Mouse (Mus musculus) CH12.LX (cell line): ENCODE results near the gene Bmp8a. TPM values are rescaled to one million over a fixed set of nuclear protein-coding genes. Genes with fewer than 3 reads are reported as not detected.
A peak's percentile ranks its signal among the peaks of the same experiment; 100 is the strongest.

Source experiments
- DNase-seq: peaks from one replicate; pipeline ENCODE4 v3.0.0-alpha.2; 2013; ENCODE audit errors: extremely low read depth
- H3K27ac ChIP-seq: 2 replicates; pipeline ENCODE4 v1.5.1; 2012; ENCODE audit warnings: low read depth, mild to moderate bottlenecking, control low read depth, moderate library complexity; ENCODE audit not compliant: insufficient read depth
- H3K27me3 ChIP-seq: replicated peaks from 2 replicates; pipeline ENCODE3; 2012; ENCODE audit warnings: inconsistent platforms
- H3K36me3 ChIP-seq, 2 experiments: replicated peaks in 1 of 2; 2 replicates each; pipeline versions ENCODE3 to v1.6.1; 2012; ENCODE audit warnings: inconsistent platforms in 1 of 2, low read length in 1 of 2, mild to moderate bottlenecking in 1 of 2, mixed read lengths in 1 of 2, moderate library complexity in 1 of 2; ENCODE audit not compliant: control insufficient read depth in 1 of 2, insufficient read depth in 1 of 2
- H3K4me1 ChIP-seq, 2 experiments: 2 replicates each; pipeline ENCODE4 v1.6.1; 2012; ENCODE audit warnings: inconsistent platforms in 1 of 2, moderate library complexity in 1 of 2; ENCODE audit not compliant: insufficient read depth in 2 of 2, control insufficient read depth in 1 of 2
- H3K4me2 ChIP-seq: 2 replicates; pipeline ENCODE4 v1.6.1; 2012; ENCODE audit warnings: low read depth, mild to moderate bottlenecking, control low read depth; ENCODE audit not compliant: poor library complexity, insufficient read depth, severe bottlenecking
- H3K4me3 ChIP-seq, 3 experiments: fragments of 150-350 bp in 1 of 3; sonication (generic) in 1 of 3; replicated peaks in 1 of 3; 2 replicates each; pipeline versions ENCODE3 to v1.5.1; 2011 to 2012; ENCODE audit warnings: low read depth in 2 of 3, low read length in 2 of 3, mild to moderate bottlenecking in 2 of 3, moderate library complexity in 2 of 3, control low read depth in 1 of 3, improper control_type of control experiment in 1 of 3, inconsistent platforms in 1 of 3, mixed read lengths in 1 of 3; ENCODE audit not compliant: poor library complexity in 1 of 3
- H3K79me2 ChIP-seq: replicated peaks from 2 replicates; pipeline ENCODE4 v1.6.1; 2012; ENCODE audit warnings: mild to moderate bottlenecking, moderate library complexity; ENCODE audit not compliant: control insufficient read depth, poor library complexity, insufficient read depth, severe bottlenecking; ENCODE audit errors: extremely low read depth
- H3K9ac ChIP-seq: 2 replicates; pipeline ENCODE4 v1.6.1; 2012; ENCODE audit warnings: low read depth, mild to moderate bottlenecking, control low read depth, moderate library complexity; ENCODE audit not compliant: insufficient read depth
- H3K9me3 ChIP-seq: replicated peaks from 2 replicates; pipeline ENCODE3; 2012; ENCODE audit warnings: low read length, inconsistent platforms, mixed read lengths
- CHD1 ChIP-seq: IDR thresholded peaks from 2 replicates; pipeline ENCODE4 v1.6.1; 2012; ENCODE audit warnings: low read depth, low read length, improper control_type of control experiment, inconsistent platforms
- CTCF ChIP-seq, 2 experiments: IDR thresholded peaks in 1 of 2; conservative IDR thresholded peaks in 1 of 2; 2 replicates each; pipeline ENCODE4 v1.5.1; 2011 to 2012; ENCODE audit warnings: low read depth in 2 of 2, low read length in 2 of 2, improper control_type of control experiment in 1 of 2, inconsistent platforms in 1 of 2, mild to moderate bottlenecking in 1 of 2, moderate library complexity in 1 of 2
- E2F4 ChIP-seq: IDR thresholded peaks from 2 replicates; pipeline ENCODE4 v1.6.1; 2011; ENCODE audit warnings: low read depth, low read length, improper control_type of control experiment; ENCODE audit not compliant: insufficient replicate concordance
- ELF1 ChIP-seq: IDR thresholded peaks from 2 replicates; pipeline ENCODE4 v1.6.1; 2014; ENCODE audit warnings: low read depth, mild to moderate bottlenecking, inconsistent platforms, low read length, improper control_type of control experiment
- EP300 ChIP-seq: IDR thresholded peaks from 2 replicates; pipeline ENCODE4 v1.6.1; 2011; ENCODE audit warnings: low read length, improper control_type of control experiment
- HCFC1 ChIP-seq: IDR thresholded peaks from 2 replicates; pipeline ENCODE4 v1.6.1; 2012; ENCODE audit warnings: low read depth, mild to moderate bottlenecking, inconsistent platforms, low read length, improper control_type of control experiment
- IRF4 ChIP-seq: IDR thresholded peaks from 2 replicates; pipeline ENCODE4 v1.6.1; 2014; ENCODE audit warnings: low read depth, mild to moderate bottlenecking, inconsistent platforms, low read length, improper control_type of control experiment
- JUN ChIP-seq: IDR thresholded peaks from 2 replicates; pipeline ENCODE4 v1.6.1; 2011; ENCODE audit warnings: low read depth, mild to moderate bottlenecking, low read length, improper control_type of control experiment, moderate library complexity; ENCODE audit not compliant: insufficient read depth
- JUND ChIP-seq: conservative IDR thresholded peaks from 2 replicates; pipeline ENCODE4 v1.6.1; 2011; ENCODE audit warnings: low read depth, low read length, improper control_type of control experiment
- MAZ ChIP-seq: IDR thresholded peaks from 2 replicates; pipeline ENCODE4 v1.6.1; 2012; ENCODE audit warnings: low read depth, mild to moderate bottlenecking, inconsistent platforms, low read length, improper control_type of control experiment, moderate library complexity
- MYC ChIP-seq: IDR thresholded peaks from 2 replicates; pipeline ENCODE4 v1.6.1; 2011; ENCODE audit warnings: low read depth, mild to moderate bottlenecking, improper control_type of control experiment, low read length
- NELFE ChIP-seq: IDR thresholded peaks from 2 replicates; pipeline ENCODE4 v1.6.1; 2011; ENCODE audit warnings: low read depth, low read length, improper control_type of control experiment
- POLR2A ChIP-seq: IDR thresholded peaks from 2 replicates; pipeline ENCODE4 v1.6.1; 2011; ENCODE audit warnings: low read depth, mild to moderate bottlenecking, improper control_type of control experiment, low read length
- RAD21 ChIP-seq: IDR thresholded peaks from 2 replicates; pipeline ENCODE4 v1.6.1; 2011; ENCODE audit warnings: low read depth, mild to moderate bottlenecking, low read length, improper control_type of control experiment, moderate library complexity
- RCOR1 ChIP-seq: conservative IDR thresholded peaks from 2 replicates; pipeline ENCODE4 v1.6.1; 2012; ENCODE audit warnings: low read depth, mild to moderate bottlenecking, inconsistent platforms, low read length, improper control_type of control experiment
- SMC3 ChIP-seq: IDR thresholded peaks from 2 replicates; pipeline ENCODE4 v1.6.1; 2011; ENCODE audit warnings: low read depth, low read length, improper control_type of control experiment
- TBP ChIP-seq: conservative IDR thresholded peaks from 2 replicates; pipeline ENCODE4 v1.6.1; 2011; ENCODE audit warnings: low read depth, low read length, improper control_type of control experiment
- TCF12 ChIP-seq: IDR thresholded peaks from 2 replicates; pipeline ENCODE4 v1.6.1; 2014; ENCODE audit warnings: low read depth, mild to moderate bottlenecking, inconsistent platforms, low read length, improper control_type of control experiment
- UBTF ChIP-seq: IDR thresholded peaks from 2 replicates; pipeline ENCODE4 v1.6.1; 2012; ENCODE audit warnings: low read depth, mild to moderate bottlenecking, inconsistent platforms, low read length, improper control_type of control experiment, moderate library complexity
- USF2 ChIP-seq: conservative IDR thresholded peaks from 2 replicates; pipeline ENCODE4 v1.6.1; 2011; ENCODE audit warnings: low read depth, low read length, improper control_type of control experiment
- ZC3H11A ChIP-seq: IDR thresholded peaks from 2 replicates; pipeline ENCODE4 v1.6.1; 2012; ENCODE audit warnings: low read depth, mild to moderate bottlenecking, inconsistent platforms, low read length, improper control_type of control experiment
- ZNF384 ChIP-seq: IDR thresholded peaks from 2 replicates; pipeline ENCODE4 v1.6.1; 2012; ENCODE audit warnings: low read depth, low read length, improper control_type of control experiment, inconsistent platforms
- dilution Hi-C: fragments of 300-500 bp; cut with MboI; formaldehyde crosslinking; loops from 2 replicates; pipeline ENCODE4 v1.14.3; 2020; ENCODE audit warnings: low sequenced_read_pairs; ENCODE audit not compliant: extremely low pct_unique_long_range_greater_than_20kb, extremely low pct_ligation_motif_present
- in situ Hi-C: fragments of 300-500 bp; cut with MboI; formaldehyde crosslinking; loops from 3 replicates; pipeline ENCODE4 v1.14.3; 2019; ENCODE audit warnings: low sequenced_read_pairs, low pct_ligation_motif_present, low pct_unique_long_range_greater_than_20kb, mixed read lengths
- polyA plus RNA-seq: library from polyadenylated mRNA; unstranded; fragments of >175 nt; gene quantifications from 2 replicates; pipeline ENCODE4 v1.2.1, GENCODE M21; 2012; ENCODE audit warnings: low read depth; ENCODE audit not compliant: insufficient read length
- total RNA-seq, 2 experiments: library from RNA; depleted of rRNA; stranded (reverse); fragments of 300-350 nt in 1 of 2; fragments of >200 nt in 1 of 2; gene quantifications; 2 replicates each; pipeline ENCODE4 v1.2.3; 2012 to 2014

Gene Bmp8a
- total and polyA plus RNA-seq, 3 experiments, result 0.30 to 0.76 (median 0.68) TPM

DNA sequence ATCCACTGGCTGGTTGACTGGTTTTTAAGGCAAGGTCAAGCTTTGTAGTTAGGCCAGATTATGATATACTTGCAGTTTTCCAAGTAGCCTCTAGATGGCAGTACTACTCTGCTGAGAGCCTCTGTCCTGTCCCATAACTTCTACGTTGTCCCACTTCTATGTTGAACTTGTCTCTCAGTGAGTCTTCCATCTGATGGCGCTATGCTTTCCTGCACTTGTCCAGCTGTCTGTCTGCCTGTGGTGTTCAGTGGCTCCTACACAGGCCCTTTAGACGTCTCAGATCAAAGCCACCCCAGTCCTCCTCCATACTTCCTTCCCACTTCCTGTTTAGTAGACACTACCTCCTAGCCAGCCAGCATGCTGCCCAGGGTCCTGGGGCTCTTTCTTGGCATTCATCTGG is 37.3 kb downstream of the Bmp8a start:
- DNase-seq, result peak; percentile 70
- dilution Hi-C loops (no loop called here), in situ Hi-C loops (no loop called here)
- H3K27ac ChIP-seq, result no peak overlapping the region
- H3K4me3 ChIP-seq, result no peak overlapping the region
- H3K9me3 ChIP-seq, result peaks cover 14% of the 10 kb centered on the region
- no peaks in the 10 kb centered on the region for H3K27me3 ChIP-seq
- no peak overlapping the region for H3K4me2 ChIP-seq
- peaks cover 3 to 41% of the 10 kb centered on the region in 2 experiments; a peak in 3 of 4 replicates for H3K4me1 ChIP-seq
- H3K79me2 ChIP-seq, result no peaks in the 10 kb centered on the region
- H3K9ac ChIP-seq, result no peak overlapping the region
- TF ChIP-seq ZNF384 (no peak), ZC3H11A (peak; percentile 44; the same call in 1 of the 2 replicates), IRF4 (peak; percentile 13; the same call in 1 of the 2 replicates), JUN (no peak), JUND (no peak), UBTF (no peak), CTCF (conservative IDR thresholded peaks at IDR 0.05 in 1 of 2, IDR thresholded peaks at IDR 0.05 in 1 of 2; ENCODE audit: low read depth in 2 of 2, low read length in 2 of 2) (peak; percentile 87 to 89), NELFE (no peak), CHD1 (no peak), TBP (no peak), EP300 (no peak), RAD21 (peak; percentile 93), E2F4 (no peak), MYC (no peak), RCOR1 (no peak), ELF1 (peak; percentile 61; the same call in 1 of the 2 replicates), HCFC1 (no peak), TCF12 (no peak), POLR2A (no peak), USF2 (no peak), SMC3 (peak; percentile 83), MAZ (no peak)
- peaks cover 4 to 46% of the 10 kb centered on the region in 2 experiments for H3K36me3 ChIP-seq
